Mouse (Mus musculus): Measurements from ENCODE around the gene Opa1. TPM values are rescaled to one million over a fixed set of nuclear protein-coding genes. Genes with fewer than 3 reads are reported as not detected.

Gene Opa1
- polyA plus RNA-seq, 1 experiment from 2014 or later, result 45.4 TPM

Other genes starting within 250 kb of the Opa1 start
- gene Atp13a5, start 200.6 kb upstream of the Opa1 start, polyA plus RNA-seq (2014; fragmentation: Nextera tagmentation; extraction: Ambion mirVana), result not detected in 2 replicates
- not detected in 2 replicates for gene Atp13a4, start 34.5 kb upstream of the Opa1 start, polyA plus RNA-seq (2014; fragmentation: Nextera tagmentation; extraction: Ambion mirVana)